Mouse (Mus musculus) gastrocnemius, adult 8-10 months (tissue): ENCODE data around the gene Slc6a14. TPM values are rescaled to one million over a fixed set of nuclear protein-coding genes. Genes with fewer than 3 reads are reported as not detected.

Experiments used
- DNase-seq, 2 experiments: peaks; one replicate each; pipeline ENCODE4 v3.0.0; 2022; ENCODE audit warnings: low spot score in 2 of 2
- total RNA-seq, 4 experiments: library from RNA; stranded (reverse); gene quantifications; 2 replicates each; pipeline ENCODE4 v1.2.4; 2022

Slc6a14 gene
- not detected for total RNA-seq

DNA sequence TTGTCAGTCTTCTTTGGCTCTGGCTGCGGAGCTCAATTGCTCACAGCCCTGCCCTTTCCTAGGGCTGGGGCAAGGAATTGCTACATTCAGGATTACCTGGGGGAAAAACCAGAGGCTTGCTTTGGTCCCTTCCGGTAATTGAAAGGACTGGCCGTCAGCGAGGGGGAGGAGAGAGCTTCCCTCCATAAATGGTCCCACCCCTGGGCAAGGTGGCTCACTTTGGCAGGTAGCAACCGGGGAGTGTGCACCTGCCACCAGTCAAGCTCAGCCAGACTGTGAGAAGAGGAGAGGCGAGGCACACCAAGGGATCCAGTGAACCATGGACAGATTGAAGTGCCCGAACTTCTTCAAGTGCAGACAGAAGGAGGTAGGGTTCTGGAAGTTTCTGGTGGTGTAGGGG is at the start of gene Slc6a14:
Gene Slc6a14 (plus strand): TSS at position 68 of the 400 bp plus-strand sequence.
- DNase-seq: no peak

DNA sequence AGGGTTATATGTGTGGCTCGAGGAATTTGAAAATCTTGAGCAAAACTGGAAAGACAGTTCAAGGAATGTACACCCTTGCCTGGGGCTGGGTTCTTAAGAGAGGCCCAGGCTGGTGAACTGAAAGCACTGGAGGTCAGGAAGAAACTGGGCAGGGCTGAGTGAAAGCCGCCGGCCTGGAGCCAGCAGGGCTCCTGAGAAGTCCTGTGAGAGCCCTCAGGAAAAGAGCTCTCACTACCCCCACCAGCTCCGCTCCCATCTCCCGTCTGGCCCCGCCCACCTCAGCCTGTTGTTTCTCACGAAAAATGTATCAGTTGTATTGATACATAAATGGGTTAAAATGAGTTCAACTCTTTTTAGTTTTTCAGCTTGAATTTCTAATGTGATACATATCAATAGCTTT is 43.8 kb upstream of the Slc6a14 start:
- peak in 1 of 2 experiments; percentile 3 for DNase-seq

- DNase-seq: no peak
Observed at GRCm38 (mm10) chrX:21695220-21695619, 19.5 kb upstream of the Slc6a14 start.

DNA sequence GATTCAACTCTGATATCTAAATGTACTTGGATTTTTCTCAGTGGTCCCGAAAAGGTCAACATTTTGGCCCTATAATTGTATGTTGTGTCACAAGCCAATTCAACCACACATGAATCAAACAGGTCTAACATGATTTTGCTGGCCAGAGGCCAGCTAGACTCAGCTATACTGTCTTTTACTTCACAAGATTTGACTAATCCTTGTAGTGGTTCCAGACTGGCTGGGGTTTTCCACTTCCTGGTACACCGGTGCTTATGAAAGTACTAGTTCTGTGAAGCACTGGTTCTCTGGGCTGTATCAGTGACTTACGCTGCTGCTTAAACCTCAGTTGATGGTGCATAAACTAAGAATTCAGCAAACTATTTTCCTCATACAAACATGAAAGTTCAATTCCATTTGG is 19.0 kb upstream of the Slc6a14 start:
- no peak for DNase-seq

DNA sequence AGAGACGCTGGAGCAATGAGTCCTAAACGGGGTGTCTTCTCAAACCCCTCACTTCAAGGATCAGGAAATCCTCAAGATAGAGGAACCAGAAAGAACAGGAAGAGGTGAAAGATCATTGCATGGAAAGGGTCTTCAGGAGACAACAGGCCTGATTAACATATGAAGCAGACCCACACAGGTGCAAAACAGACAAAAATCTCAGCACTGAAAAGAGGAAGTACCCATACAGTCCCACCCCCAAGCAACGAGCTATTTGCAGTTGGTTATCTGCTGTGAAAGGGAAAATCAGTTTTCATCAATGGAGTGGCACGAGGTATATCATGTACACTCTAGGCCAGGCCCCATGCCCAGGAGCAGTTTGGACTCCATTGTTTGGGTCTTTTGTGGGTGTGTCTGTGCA is 13.1 kb upstream of the Slc6a14 start:
- DNase-seq: no peak

- DNase-seq: no peak
Observed at GRCm38 (mm10) chrX:21704470-21704869, 10.2 kb upstream of the Slc6a14 start.

DNA sequence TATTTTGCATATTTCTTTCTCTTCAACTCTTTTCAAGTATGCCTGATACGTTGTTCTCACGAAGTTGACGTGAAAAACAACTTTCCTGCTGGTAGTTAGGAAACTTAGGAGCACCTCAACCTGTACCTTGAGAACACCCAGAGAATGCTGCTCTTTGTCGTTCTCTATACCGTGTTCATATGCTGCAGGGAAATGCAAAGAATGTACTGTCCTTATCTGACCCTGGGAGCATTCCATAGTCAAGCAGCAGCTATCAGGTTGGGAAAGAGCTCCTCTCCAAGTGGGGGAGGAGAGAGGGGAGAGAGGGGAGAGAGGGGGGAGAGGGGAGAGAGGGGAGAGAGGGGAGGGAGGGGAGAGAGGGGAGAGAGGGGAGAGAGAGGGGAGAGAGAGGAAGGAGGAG is 597 bp downstream of the Slc6a14 start:
- no peak for DNase-seq

- no peak for DNase-seq
Observed at GRCm38 (mm10) chrX:21716885-21717284, 2.2 kb downstream of the Slc6a14 start.

DNA sequence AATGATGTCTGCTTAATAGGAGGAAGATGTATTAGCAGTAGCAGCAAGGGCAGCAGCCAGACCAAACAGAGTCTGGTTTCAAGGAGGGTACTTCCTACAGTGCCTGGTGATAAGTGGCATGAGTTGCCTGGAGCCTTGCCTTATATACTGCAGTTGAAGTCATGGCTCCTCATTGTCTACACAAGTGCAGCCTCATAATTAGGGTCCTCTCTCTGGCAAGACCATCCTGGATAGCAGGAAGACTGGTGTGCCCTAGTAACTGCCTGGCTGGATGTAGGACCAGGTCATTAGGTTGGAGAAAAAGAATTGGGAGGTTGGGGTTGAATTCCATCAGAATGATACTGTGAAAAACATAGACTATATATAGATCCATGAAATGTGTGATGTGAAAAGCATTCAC is 30.3 kb downstream of the Slc6a14 start, which contains the start of gene Gm28269:
Gene Gm28269 (minus strand): TSS at position 101 of the 400 bp plus-strand sequence.
- no peak for DNase-seq

Other genes with a start within 250 kb of the Slc6a14 start
- under 1 TPM in 1 of 4 experiments, not detected in 3; 0.08 TPM for gene Agtr2, start 230.4 kb upstream of the Slc6a14 start, total RNA-seq
- gene Gm28269, start 30.2 kb downstream of the Slc6a14 start, total RNA-seq: not detected